Mouse (Mus musculus): ENCODE data around the gene Spag17. TPM values are rescaled to one million over a fixed set of nuclear protein-coding genes. Genes with fewer than 3 reads are reported as not detected.

The Spag17 gene
- polyA plus RNA-seq, 1 experiment from 2014 or later, result 0.33 TPM

GRCm38 (mm10) chr3:100189861-100190260 is 304.7 kb downstream of the Spag17 start:
- H3K36me3 ChIP-seq (ENCODE audit: control insufficient read depth, insufficient read depth, low read length), result no peaks in the 10 kb centered on the region
- ATAC-seq, result no peak
- WGBS, result 84% methylated on average over 11 of the region's 11 CpGs

More at GRCm38 (mm10) chr3:100189861-100190260, 304.7 kb downstream of the Spag17 start:
- Histone ChIP-seq H3K27ac (ENCODE audit: low read length) (no peak overlapping the region), H3K9me3 (ENCODE audit: control insufficient read depth, low read length) (no peaks in the 10 kb centered on the region), H3K4me1 (ENCODE audit: control insufficient read depth, insufficient read depth, low read length) (no peaks in the 10 kb centered on the region), H3K4me2 (ENCODE audit: low read depth, low read length) (no peak overlapping the region), H3K9ac (ENCODE audit: low read depth, low read length) (no peak overlapping the region), H3K27me3 (replicated peaks; ENCODE audit: control insufficient read depth, insufficient read depth, low read length) (no peaks in the 10 kb centered on the region), H3K4me3 (ENCODE audit: low read length) (no peak overlapping the region)

All from intestine, embryonic 16.5 days (tissue).